Mouse (Mus musculus) hindbrain, postnatal 0 days (tissue): ENCODE measurements at regions not wholly inside any gene's neighbourhood (a gene's known extent, or its start where the extent isn't known, plus 50 kb on each side); places are given as distances from the start of the nearest gene placed in this dataset.

Experiments used
- ATAC-seq: fragments of 200-750 bp; cut with Nextera tagmentation; 2 replicates; pipeline ENCODE4 v1.8.0; 2017; ENCODE audit warnings: mild to moderate bottlenecking, moderate TSS enrichment, moderate library complexity
- DNase-seq: peaks from one replicate; pipeline ENCODE4 v3.0.0-alpha.2; 2015; ENCODE audit warnings: low spot score
- H3K27ac ChIP-seq: fragments of 300-500 bp; sonication (generic); 2 replicates; pipeline ENCODE4 v1.5.1; 2014; ENCODE audit warnings: mild to moderate bottlenecking
- H3K27me3 ChIP-seq: fragments of 300-500 bp; sonication (generic); 2 replicates; pipeline ENCODE4 v1.6.1; 2014; ENCODE audit warnings: low read length, mixed read lengths; ENCODE audit not compliant: insufficient read depth
- H3K36me3 ChIP-seq: fragments of 300-500 bp; sonication (generic); 2 replicates; pipeline ENCODE4 v1.6.1; 2014; ENCODE audit warnings: low read length, mixed read lengths; ENCODE audit not compliant: insufficient read depth
- H3K4me1 ChIP-seq: fragments of 300-500 bp; sonication (generic); 2 replicates; pipeline ENCODE4 v1.6.1; 2014; ENCODE audit warnings: antibody characterized with exemption, low read length, mixed read lengths; ENCODE audit not compliant: insufficient read depth
- H3K4me2 ChIP-seq: fragments of 300-500 bp; sonication (generic); 2 replicates; pipeline ENCODE4 v1.6.1; 2014; ENCODE audit warnings: low read depth, mild to moderate bottlenecking, low read length, moderate library complexity, mixed read lengths
- H3K4me3 ChIP-seq: fragments of 300-500 bp; sonication (generic); 2 replicates; pipeline ENCODE4 v1.5.1; 2014; ENCODE audit warnings: low read length
- H3K9ac ChIP-seq: fragments of 300-500 bp; sonication (generic); replicated peaks from 2 replicates; pipeline ENCODE4 v1.6.1; 2014; ENCODE audit warnings: mild to moderate bottlenecking, low read length, moderate library complexity, mixed read lengths
- H3K9me3 ChIP-seq: fragments of 300-500 bp; sonication (generic); 2 replicates; pipeline ENCODE4 v1.6.1; 2016; ENCODE audit warnings: low read length, mixed read lengths
- CTCF ChIP-seq: IDR thresholded peaks from 2 replicates; pipeline ENCODE4 v1.5.1; 2016; ENCODE audit warnings: antibody characterized with exemption, control low read depth, low read depth
- WGBS: fragments of 180-500 bp; shearing (Covaris S2); extraction: QIAGEN DNeasy Blood & Tissue Kit; methylation state at CpG from one replicate; pipeline ENCODE4 v1.1.7; 2014; 5-methylcytosine and 5-hydroxymethylcytosine counted together

- Histone ChIP-seq H3K27ac (no peak overlapping the region), H3K4me2 (no peak overlapping the region), H3K36me3 (no peaks in the 10 kb centered on the region), H3K9ac (no peak overlapping the region), H3K27me3 (no peaks in the 10 kb centered on the region), H3K4me1 (no peaks in the 10 kb centered on the region), H3K4me3 (no peak overlapping the region), H3K9me3 (no peaks in the 10 kb centered on the region)
- ATAC-seq (no peak), DNase-seq (no peak)
- peak; percentile 52 for TF ChIP-seq CTCF
- WGBS, result 35% methylated on average over 3 of the region's 3 CpGs
Measured at GRCm38 (mm10) chr11:56307051-56307450, 266.2 kb upstream of the Nmur2 start.

GRCm38 (mm10) chr11:56290651-56291578 lies 250.1 kb upstream of the Nmur2 start:
- Histone ChIP-seq H3K27me3 (no peaks in the 10 kb centered on the region), H3K4me1 (no peaks in the 10 kb centered on the region), H3K27ac (no peak overlapping the region), H3K4me2 (no peak overlapping the region), H3K36me3 (no peaks in the 10 kb centered on the region), H3K4me3 (no peak overlapping the region), H3K9ac (no peak overlapping the region), H3K9me3 (no peaks in the 10 kb centered on the region)
- WGBS, result 54% methylated on average over 13 of the region's 13 CpGs
- ATAC-seq (no peak), DNase-seq (peak; percentile 53)
- TF ChIP-seq CTCF, result no peak

GRCm38 (mm10) chr11:56285575-56286260 lies 244.9 kb upstream of the Nmur2 start:
- H3K4me3 ChIP-seq, result no peak overlapping the region
- H3K27me3 ChIP-seq, result no peaks in the 10 kb centered on the region
- no peaks in the 10 kb centered on the region for H3K36me3 ChIP-seq
- H3K9me3 ChIP-seq, result no peaks in the 10 kb centered on the region
- no peak overlapping the region for H3K9ac ChIP-seq
- WGBS, result 87% methylated on average over 2 of the region's 2 CpGs
- DNase-seq (no peak), ATAC-seq (no peak)
- H3K27ac ChIP-seq, result no peak overlapping the region
- no peak for TF ChIP-seq CTCF
- no peak overlapping the region for H3K4me2 ChIP-seq
- no peaks in the 10 kb centered on the region for H3K4me1 ChIP-seq

- Histone ChIP-seq H3K9ac (no peak overlapping the region), H3K4me3 (no peak overlapping the region), H3K4me1 (no peaks in the 10 kb centered on the region), H3K9me3 (no peaks in the 10 kb centered on the region), H3K27me3 (no peaks in the 10 kb centered on the region), H3K27ac (no peak overlapping the region), H3K36me3 (no peaks in the 10 kb centered on the region), H3K4me2 (no peak overlapping the region)
- ATAC-seq, result no peak
- 80% methylated on average over 4 of the region's 4 CpGs for WGBS
- no peak for TF ChIP-seq CTCF
- DNase-seq, result no peak
Measured at GRCm38 (mm10) chr11:56281201-56281600, 240.4 kb upstream of the Nmur2 start.

GRCm38 (mm10) chr11:56280216-56280615 lies 239.4 kb upstream of the Nmur2 start:
- Histone ChIP-seq H3K4me2 (no peak overlapping the region), H3K36me3 (no peaks in the 10 kb centered on the region), H3K9ac (no peak overlapping the region), H3K9me3 (no peaks in the 10 kb centered on the region), H3K4me1 (no peaks in the 10 kb centered on the region), H3K27me3 (no peaks in the 10 kb centered on the region), H3K27ac (no peak overlapping the region), H3K4me3 (no peak overlapping the region)
- peak; percentile 9 for DNase-seq
- ATAC-seq, result no peak
- 46% methylated on average over 2 of the region's 2 CpGs for WGBS
- TF ChIP-seq CTCF, result no peak

- no peak for TF ChIP-seq CTCF
- Histone ChIP-seq H3K4me2 (no peak overlapping the region), H3K9me3 (no peaks in the 10 kb centered on the region), H3K9ac (no peak overlapping the region), H3K27me3 (no peaks in the 10 kb centered on the region), H3K36me3 (no peaks in the 10 kb centered on the region), H3K4me1 (no peaks in the 10 kb centered on the region), H3K4me3 (no peak overlapping the region), H3K27ac (no peak overlapping the region)
- 53% methylated on average over 3 of the region's 3 CpGs for WGBS
- DNase-seq, result no peak
- no peak for ATAC-seq
Measured at GRCm38 (mm10) chr11:56269915-56270493, 229.2 kb upstream of the Nmur2 start.
